Mouse (Mus musculus): ENCODE measurements around the gene Jmjd4. TPM values are rescaled to one million over a fixed set of nuclear protein-coding genes. Genes with fewer than 3 reads are reported as not detected.

Jmjd4 gene
- 10 to 100 TPM; 26.0 to 29.1 (median 26.6) TPM for total RNA-seq (2022)

- peak; percentile 88 to 91 for DNase-seq (ENCODE audit: low spot score in 2 of 2)
Observed at GRCm38 (mm10) chr11:59449741-59450229, at the start of gene Jmjd4. Gene Jmjd4 (plus strand): TSS chr11:59450045.

GRCm38 (mm10) chr11:59400876-59401275 is 49.0 kb upstream of the Jmjd4 start:
- no peak for DNase-seq (ENCODE audit: low spot score in 2 of 2)

DNA sequence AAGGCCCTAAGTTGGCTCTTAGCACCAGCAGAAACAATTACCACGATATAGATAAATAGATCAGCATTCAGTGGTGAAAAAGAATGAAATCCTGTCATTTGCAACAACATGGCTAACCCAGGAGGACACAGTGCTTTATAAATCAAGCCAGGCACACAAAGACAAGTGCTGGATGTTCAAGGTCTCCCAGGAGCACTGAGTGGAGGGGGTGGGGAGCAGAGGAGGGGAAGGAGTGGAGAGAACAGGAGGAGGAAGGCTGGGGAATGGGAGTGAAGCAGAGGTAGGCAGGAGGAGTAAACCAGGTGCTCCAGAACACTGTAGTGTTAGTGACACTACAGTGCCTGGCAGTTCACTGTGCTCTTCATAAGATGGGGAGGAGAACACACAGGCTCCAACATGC is 44.1 kb upstream of the Jmjd4 start:
- no peak for DNase-seq (ENCODE audit: low spot score in 2 of 2)

GRCm38 (mm10) chr11:59410851-59411250 is 39.0 kb upstream of the Jmjd4 start:
- DNase-seq (ENCODE audit: low spot score in 2 of 2), result no peak

DNA sequence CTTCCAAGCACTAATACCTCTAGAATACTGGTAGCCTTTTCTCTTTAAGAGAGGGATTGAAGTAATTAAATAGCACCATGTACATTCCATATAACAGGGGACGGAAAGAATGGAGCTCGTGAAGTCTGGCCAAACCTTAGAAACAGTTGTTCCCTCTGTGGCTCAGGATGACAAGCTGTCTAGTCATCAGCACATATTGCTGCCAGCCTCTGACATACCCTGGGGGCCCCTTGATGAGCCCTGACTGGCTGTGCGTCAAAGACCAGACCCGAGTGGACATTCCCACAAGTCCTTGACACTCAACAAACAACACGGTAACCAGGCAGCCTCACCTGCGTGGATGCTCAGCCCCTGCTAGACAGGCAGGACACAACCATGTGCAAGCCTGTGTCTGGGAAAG is 37.8 kb upstream of the Jmjd4 start:
- no peak for DNase-seq (ENCODE audit: low spot score in 2 of 2)

DNA sequence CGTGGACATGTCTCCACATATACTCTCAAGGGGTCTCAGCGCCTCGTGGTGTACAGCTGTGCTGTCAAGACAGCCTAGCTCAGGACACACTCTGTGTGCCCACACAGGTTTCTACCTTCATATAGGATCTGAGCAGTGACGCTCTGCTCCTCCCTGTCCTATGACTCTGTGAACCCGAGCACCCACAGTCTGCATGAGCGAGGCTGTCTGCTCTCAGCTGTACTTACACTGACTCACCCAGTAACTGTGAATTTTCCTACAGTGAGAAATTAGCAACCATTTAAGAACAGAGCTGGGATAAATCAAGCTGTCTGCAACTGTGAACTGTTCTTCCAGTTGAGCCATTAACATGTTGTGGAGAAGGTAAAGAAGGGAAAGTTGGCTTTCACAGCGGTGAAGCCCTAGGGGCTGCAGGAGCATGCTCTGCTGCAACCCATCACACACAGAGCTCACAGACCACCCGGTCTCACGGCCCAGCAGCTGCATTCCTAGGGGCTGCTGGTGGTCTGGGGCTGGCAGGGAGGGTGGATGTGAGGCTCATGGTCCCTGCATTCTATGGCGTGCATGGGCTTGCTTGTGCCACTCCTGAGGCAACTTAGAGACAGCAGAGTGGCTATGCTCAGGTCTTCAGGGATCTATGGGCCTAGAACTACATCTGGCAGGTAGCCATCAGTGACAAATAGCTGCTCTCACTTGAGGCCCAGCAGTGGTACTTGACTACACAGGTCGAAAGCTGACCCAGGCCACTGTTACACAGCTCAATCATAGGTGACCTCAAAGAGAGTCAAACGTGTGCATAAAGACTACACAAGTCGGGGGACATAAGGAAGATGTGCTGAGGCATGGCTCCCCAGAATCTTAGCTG is 36.6 kb upstream of the Jmjd4 start:
- no peak for DNase-seq (ENCODE audit: low spot score in 2 of 2)

- DNase-seq (ENCODE audit: low spot score in 2 of 2), result no peak
Observed at GRCm38 (mm10) chr11:59418708-59419107, 31.1 kb upstream of the Jmjd4 start.

GRCm38 (mm10) chr11:59421436-59421835 is 28.4 kb upstream of the Jmjd4 start:
- no peak for DNase-seq (ENCODE audit: low spot score in 2 of 2)

- DNase-seq (ENCODE audit: low spot score in 2 of 2), result no peak
Observed at GRCm38 (mm10) chr11:59421967-59422366, 27.9 kb upstream of the Jmjd4 start.

- no peak for DNase-seq (ENCODE audit: low spot score in 2 of 2)
Observed at GRCm38 (mm10) chr11:59423010-59423588, 26.7 kb upstream of the Jmjd4 start.

GRCm38 (mm10) chr11:59425671-59426101 is 24.2 kb upstream of the Jmjd4 start:
- peak in 1 of 2 experiments; percentile 33 for DNase-seq (ENCODE audit: low spot score in 2 of 2)

DNA sequence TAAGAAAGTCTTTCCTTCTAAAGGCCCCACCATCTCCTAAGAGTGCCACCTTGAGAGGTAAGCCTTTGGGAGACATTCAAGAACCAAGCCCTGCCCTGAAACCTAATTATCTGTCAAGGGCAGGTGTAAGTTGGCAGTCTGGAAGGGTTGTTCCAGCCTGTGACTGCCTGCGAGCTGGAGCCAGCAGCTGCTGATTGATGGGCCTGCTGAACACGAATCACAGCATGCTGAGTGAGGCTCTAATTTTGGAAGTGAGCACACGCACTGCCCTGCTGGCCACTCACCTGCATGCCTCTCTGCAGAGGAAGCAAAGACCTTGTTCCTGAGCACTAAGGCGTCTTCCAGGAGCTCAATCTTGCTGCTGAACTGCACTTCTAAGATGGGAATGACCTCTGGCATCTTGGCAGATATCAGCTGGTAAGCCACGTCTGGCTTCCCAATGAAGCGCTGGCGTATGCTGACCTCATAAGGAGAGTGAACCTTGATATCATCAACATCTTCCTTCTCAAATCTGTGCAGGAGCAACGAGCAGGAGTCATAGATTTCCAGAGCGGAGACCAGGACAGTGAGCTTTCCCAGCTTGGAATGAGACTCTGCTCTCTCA is 21.7 kb upstream of the Jmjd4 start:
- no peak for DNase-seq (ENCODE audit: low spot score in 2 of 2)

- no peak for DNase-seq (ENCODE audit: low spot score in 2 of 2)
Observed at GRCm38 (mm10) chr11:59429959-59430358, 19.9 kb upstream of the Jmjd4 start.

DNA sequence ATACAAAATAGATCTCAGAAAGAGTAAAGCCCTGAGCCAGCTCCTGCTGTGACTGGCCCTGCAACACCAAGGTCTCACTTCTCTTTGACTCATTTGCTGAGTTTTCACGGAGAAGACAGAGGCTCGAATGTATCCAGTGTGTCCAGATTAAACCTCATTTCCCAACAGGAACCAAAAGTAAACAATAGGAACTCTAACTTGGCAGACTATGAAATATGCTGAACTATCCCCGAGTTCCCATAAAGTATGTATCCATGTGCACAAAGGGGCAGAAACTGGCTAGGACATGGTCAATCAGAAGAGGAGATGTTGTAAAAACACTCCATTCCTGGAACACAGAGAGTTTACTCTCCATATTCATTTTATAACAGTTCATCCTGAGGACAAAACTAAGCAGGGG is 17.6 kb upstream of the Jmjd4 start:
- no peak for DNase-seq (ENCODE audit: low spot score in 2 of 2)

DNA sequence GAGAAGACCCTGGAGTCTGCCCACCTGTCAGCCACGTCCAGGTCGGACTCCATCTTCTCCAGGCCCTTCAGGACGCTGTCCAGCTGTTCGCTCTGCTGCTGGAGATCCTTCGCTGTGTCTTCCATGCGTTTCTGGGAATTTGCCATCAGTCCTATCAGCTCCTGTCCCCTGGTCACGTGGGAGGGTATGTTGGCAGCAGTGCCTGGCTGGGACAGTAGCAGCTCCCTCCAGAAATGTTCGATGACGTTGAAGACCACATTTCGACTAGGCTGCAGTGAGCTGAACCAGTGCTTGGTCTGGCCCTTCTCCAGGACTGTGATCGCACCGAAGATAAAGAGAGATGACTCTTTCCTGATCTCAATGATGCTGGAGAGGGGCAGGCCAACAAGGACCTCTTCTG is 11.9 kb upstream of the Jmjd4 start:
- DNase-seq (ENCODE audit: low spot score in 2 of 2), result no peak

DNA sequence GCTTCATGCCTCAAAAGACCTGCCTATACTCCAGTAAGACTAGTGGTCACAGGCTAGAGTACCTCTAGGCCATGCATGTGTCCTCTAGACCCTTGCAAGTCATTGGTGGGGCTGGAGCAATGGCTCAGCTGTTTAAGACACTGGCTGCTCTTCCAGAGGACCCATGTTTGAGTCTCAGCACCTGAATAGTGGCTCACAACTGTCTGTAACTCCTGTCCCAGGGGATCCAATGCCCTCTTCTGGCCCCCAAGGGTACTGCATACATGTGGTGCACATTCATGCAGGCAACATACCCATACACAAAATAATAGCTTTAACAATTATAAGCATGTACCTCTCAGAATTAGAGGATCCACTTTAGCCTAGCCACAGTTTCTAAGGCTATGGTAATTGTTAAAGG is 6.7 kb upstream of the Jmjd4 start:
- DNase-seq (ENCODE audit: low spot score in 2 of 2), result no peak

GRCm38 (mm10) chr11:59450230-59450771 is 456 bp downstream of the Jmjd4 start:
- no peak for DNase-seq (ENCODE audit: low spot score in 2 of 2)

- no peak for DNase-seq (ENCODE audit: low spot score in 2 of 2)
Observed at GRCm38 (mm10) chr11:59451086-59451485, 1.2 kb downstream of the Jmjd4 start, which contains the start of gene Snap47. Gene Snap47 (minus strand): TSS chr11:59451186.

DNA sequence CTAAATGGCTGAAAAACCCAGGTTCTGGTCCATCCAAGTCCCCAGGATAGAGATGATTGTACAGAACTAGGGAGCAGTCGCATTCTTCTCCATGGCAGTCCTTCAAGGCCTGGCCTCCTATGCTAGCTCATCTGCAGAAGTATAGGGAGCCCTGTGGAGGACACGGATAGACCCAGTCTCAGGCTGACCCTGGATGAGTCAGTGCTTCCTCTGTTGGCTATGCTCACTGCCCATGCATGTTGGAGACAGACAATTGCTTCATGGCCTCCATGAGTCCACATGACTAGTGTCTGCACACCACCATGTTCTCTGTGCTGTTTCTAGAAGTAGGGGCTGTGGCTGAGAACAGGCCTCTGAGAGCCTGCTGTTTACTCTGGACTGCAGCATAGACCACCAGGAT is 6.5 kb downstream of the Jmjd4 start:
- no peak for DNase-seq (ENCODE audit: low spot score in 2 of 2)

DNA sequence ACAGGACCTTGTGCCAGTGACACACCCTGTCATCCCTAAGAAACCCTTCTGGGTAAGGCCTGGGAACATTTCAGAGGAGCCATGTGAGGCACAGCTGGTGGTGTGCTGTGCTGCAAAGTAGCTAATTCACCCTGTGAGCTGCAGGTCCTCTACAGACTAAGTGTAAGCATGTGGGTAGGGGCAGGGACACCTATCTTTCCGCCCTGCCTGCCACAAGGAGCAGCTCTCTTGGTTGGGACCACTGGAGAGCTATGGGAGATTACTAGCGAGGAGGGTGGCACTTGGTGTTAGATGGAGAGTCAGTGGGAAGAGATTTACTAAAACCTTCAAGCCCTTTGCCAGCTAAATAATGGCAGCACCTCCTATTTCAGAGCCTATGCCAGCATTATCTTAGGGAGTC is 7.0 kb downstream of the Jmjd4 start:
- no peak for DNase-seq (ENCODE audit: low spot score in 2 of 2)

DNA sequence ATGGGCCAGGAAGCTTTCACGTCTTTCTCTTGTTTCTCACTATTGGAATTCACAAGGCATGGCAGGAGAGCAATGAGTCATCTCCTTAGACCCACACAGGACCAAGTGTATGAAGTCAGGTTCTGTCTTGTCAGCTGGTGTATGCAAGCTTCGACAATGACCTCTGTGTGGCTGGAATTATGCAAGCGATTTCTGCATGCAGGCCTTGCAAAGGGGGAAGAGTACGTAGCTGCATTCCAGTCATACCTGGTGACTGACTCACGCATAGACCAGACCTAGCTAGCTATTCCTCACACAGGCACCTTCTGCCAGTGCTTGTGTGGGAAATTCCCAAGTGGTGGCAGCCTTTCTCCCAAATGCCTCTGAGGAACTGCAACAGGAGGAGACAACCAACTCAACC is 9.1 kb downstream of the Jmjd4 start:
- no peak for DNase-seq (ENCODE audit: low spot score in 2 of 2)

DNA sequence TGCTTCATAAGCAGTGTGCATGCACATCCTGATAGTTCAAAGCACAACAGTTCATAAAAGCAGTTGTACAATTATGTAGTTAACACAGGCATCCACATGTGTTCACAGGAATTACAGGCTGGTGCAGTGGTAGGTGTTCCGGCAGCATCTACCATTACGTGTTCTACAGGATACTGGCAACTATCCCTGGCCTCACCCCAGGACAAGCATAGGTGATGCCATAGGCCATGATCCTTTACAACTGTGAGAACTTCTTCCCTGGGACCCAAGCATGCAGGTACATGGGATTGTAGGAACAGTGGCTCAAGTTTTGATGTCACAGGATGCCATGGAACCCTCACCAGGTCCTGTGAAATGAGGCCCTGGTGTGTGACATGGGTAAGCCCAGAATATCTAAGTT is 10.6 kb downstream of the Jmjd4 start:
- DNase-seq (ENCODE audit: low spot score in 2 of 2), result no peak

All from left cerebral cortex, adult 8-10 months (tissue).